Mouse (Mus musculus) ES-E14 (cell line): ENCODE measurements around the gene Gnb1.

Experiments
- HCFC1 ChIP-seq: IDR thresholded peaks from 2 replicates; pipeline ENCODE4 v1.6.1; 2012; ENCODE audit warnings: low read length, inconsistent platforms, borderline replicate concordance; ENCODE audit not compliant: insufficient read depth
- MAFK ChIP-seq: IDR thresholded peaks from 2 replicates; pipeline ENCODE4 v1.6.1; 2014; ENCODE audit warnings: mild to moderate bottlenecking, low read depth, low read length, inconsistent platforms; ENCODE audit not compliant: insufficient read depth
- ZC3H11A ChIP-seq: IDR thresholded peaks from 2 replicates; pipeline ENCODE4 v1.6.1; 2012; ENCODE audit warnings: low read depth, mild to moderate bottlenecking, inconsistent platforms, low read length, borderline replicate concordance
- ZNF384 ChIP-seq: IDR thresholded peaks from 2 replicates; pipeline ENCODE4 v1.6.1; 2012; ENCODE audit warnings: low read depth, low read length, inconsistent platforms

GRCm38 (mm10) chr4:155568632-155569370, 77.6 kb downstream of the Gnb1 start:
- TF ChIP-seq ZC3H11A (no peak), MAFK (no peak), ZNF384 (no peak), HCFC1 (no peak)
